Mouse (Mus musculus) midbrain, postnatal 0 days (tissue): ENCODE measurements at regions not wholly inside any gene's neighbourhood (a gene's known extent, or its start where the extent isn't known, plus 50 kb on each side); places are given as distances from the start of the nearest gene placed in this dataset.

Experiments used
- ATAC-seq: fragments of 200-750 bp; cut with Nextera tagmentation; 2 replicates; pipeline ENCODE4 v1.8.0; 2017; ENCODE audit warnings: moderate number of reproducible peaks, mild to moderate bottlenecking, moderate TSS enrichment, moderate library complexity; ENCODE audit not compliant: low FRiP score
- DNase-seq: peaks from one replicate; pipeline ENCODE4 v3.0.0-alpha.2; 2015; ENCODE audit warnings: low spot score
- H3K27ac ChIP-seq: fragments of 300-500 bp; sonication (generic); 2 replicates; pipeline ENCODE4 v1.5.1; 2014; ENCODE audit warnings: low read depth, mild to moderate bottlenecking, low read length, mixed read lengths
- H3K27me3 ChIP-seq: fragments of 300-500 bp; sonication (generic); 2 replicates; pipeline ENCODE4 v1.6.1; 2014; ENCODE audit warnings: low read length, control low read depth, mixed read lengths; ENCODE audit not compliant: insufficient read depth
- H3K36me3 ChIP-seq: fragments of 300-500 bp; sonication (generic); 2 replicates; pipeline ENCODE4 v1.6.1; 2014; ENCODE audit warnings: low read length, control low read depth, mixed read lengths; ENCODE audit not compliant: insufficient read depth
- H3K4me1 ChIP-seq: fragments of 300-500 bp; sonication (generic); 2 replicates; pipeline ENCODE4 v1.6.1; 2014; ENCODE audit warnings: mild to moderate bottlenecking, control low read depth, antibody characterized with exemption, low read length, mixed read lengths; ENCODE audit not compliant: insufficient read depth
- H3K4me2 ChIP-seq: fragments of 300-500 bp; sonication (generic); 2 replicates; pipeline ENCODE4 v1.6.1; 2014; ENCODE audit warnings: low read depth, mild to moderate bottlenecking, low read length, mixed read lengths; ENCODE audit not compliant: poor library complexity, severe bottlenecking
- H3K4me3 ChIP-seq: fragments of 300-500 bp; sonication (generic); 2 replicates; pipeline ENCODE4 v1.5.1; 2014; ENCODE audit warnings: low read depth, mild to moderate bottlenecking, low read length, moderate library complexity
- H3K9ac ChIP-seq: fragments of 300-500 bp; sonication (generic); replicated peaks from 2 replicates; pipeline ENCODE4 v1.6.1; 2014; ENCODE audit warnings: mild to moderate bottlenecking, low read length, moderate library complexity, mixed read lengths; ENCODE audit not compliant: poor library complexity, severe bottlenecking
- H3K9me3 ChIP-seq: fragments of 300-500 bp; sonication (generic); 2 replicates; pipeline ENCODE4 v1.6.1; 2016; ENCODE audit warnings: low read length, control low read depth
- CTCF ChIP-seq: IDR thresholded peaks from 2 replicates; pipeline ENCODE4 v1.5.1; 2016; ENCODE audit warnings: antibody characterized with exemption, mild to moderate bottlenecking
- WGBS: fragments of 180-500 bp; shearing (Covaris S2); extraction: QIAGEN DNeasy Blood & Tissue Kit; methylation state at CpG from one replicate; pipeline ENCODE4 v1.1.7; 2014; 5-methylcytosine and 5-hydroxymethylcytosine counted together

- ATAC-seq, result no peak
- Histone ChIP-seq H3K9ac (no peak overlapping the region), H3K9me3 (no peaks in the 10 kb centered on the region), H3K4me1 (no peaks in the 10 kb centered on the region), H3K27me3 (no peaks in the 10 kb centered on the region), H3K4me3 (no peak overlapping the region), H3K27ac (no peak overlapping the region), H3K4me2 (no peak overlapping the region), H3K36me3 (no peaks in the 10 kb centered on the region)
- WGBS, result 70% methylated on average over 5 of the region's 5 CpGs
- DNase-seq, result no peak
- no peak for TF ChIP-seq CTCF
Measured at GRCm38 (mm10) chr9:62220451-62220850, 61.6 kb downstream of the Spesp1 start.

GRCm38 (mm10) chr9:62215151-62215859 lies 66.7 kb downstream of the Spesp1 start:
- ATAC-seq, result no peak
- Histone ChIP-seq H3K27ac (no peak overlapping the region), H3K36me3 (no peaks in the 10 kb centered on the region), H3K4me1 (no peaks in the 10 kb centered on the region), H3K9ac (no peak overlapping the region), H3K4me2 (no peak overlapping the region), H3K4me3 (no peak overlapping the region), H3K9me3 (no peaks in the 10 kb centered on the region), H3K27me3 (no peaks in the 10 kb centered on the region)
- DNase-seq, result peak; percentile 33
- WGBS, result 77% methylated on average over 13 of the region's 13 CpGs
- no peak for TF ChIP-seq CTCF

- TF ChIP-seq CTCF, result no peak
- no peak overlapping the region for H3K4me2 ChIP-seq
- H3K9ac ChIP-seq, result no peak overlapping the region
- no peak overlapping the region for H3K27ac ChIP-seq
- no peaks in the 10 kb centered on the region for H3K36me3 ChIP-seq
- H3K4me3 ChIP-seq, result no peak overlapping the region
- WGBS, result 85% methylated on average over 4 of the region's 4 CpGs
- DNase-seq, result no peak
- ATAC-seq, result no peak
- H3K27me3 ChIP-seq, result no peaks in the 10 kb centered on the region
- no peaks in the 10 kb centered on the region for H3K9me3 ChIP-seq
- no peaks in the 10 kb centered on the region for H3K4me1 ChIP-seq
Measured at GRCm38 (mm10) chr9:62214546-62214945, 67.5 kb downstream of the Spesp1 start.

- TF ChIP-seq CTCF, result no peak
- no peak for ATAC-seq
- Histone ChIP-seq H3K9me3 (no peaks in the 10 kb centered on the region), H3K4me3 (no peak overlapping the region), H3K4me1 (no peaks in the 10 kb centered on the region), H3K27me3 (no peaks in the 10 kb centered on the region), H3K4me2 (no peak overlapping the region), H3K9ac (no peak overlapping the region), H3K27ac (0 out of 2 replicates have a peak overlapping the region, but pooled peaks have one; percentile 12), H3K36me3 (no peaks in the 10 kb centered on the region)
- WGBS, result 32% methylated on average over 6 of the region's 6 CpGs
- no peak for DNase-seq
Measured at GRCm38 (mm10) chr9:62212615-62213014, 69.4 kb downstream of the Spesp1 start.

GRCm38 (mm10) chr9:62210815-62211214 lies 71.2 kb downstream of the Spesp1 start:
- no peaks in the 10 kb centered on the region for H3K9me3 ChIP-seq

GRCm38 (mm10) chr9:62208436-62208835 lies 73.6 kb downstream of the Spesp1 start:
- no peak for ATAC-seq
- TF ChIP-seq CTCF, result no peak
- H3K9me3 ChIP-seq, result no peaks in the 10 kb centered on the region
- no peaks in the 10 kb centered on the region for H3K4me1 ChIP-seq
- H3K27me3 ChIP-seq, result no peaks in the 10 kb centered on the region
- WGBS, result 59% methylated on average over 5 of the region's 5 CpGs
- no peak overlapping the region for H3K4me2 ChIP-seq
- DNase-seq, result no peak
- no peak overlapping the region for H3K27ac ChIP-seq
- H3K36me3 ChIP-seq, result no peaks in the 10 kb centered on the region
- no peak overlapping the region for H3K9ac ChIP-seq
- H3K4me3 ChIP-seq, result no peak overlapping the region

More at GRCm38 (mm10) chr9:62210815-62211214, 71.2 kb downstream of the Spesp1 start:
- Histone ChIP-seq H3K27ac (no peak overlapping the region), H3K4me3 (no peak overlapping the region), H3K9ac (no peak overlapping the region), H3K4me1 (no peaks in the 10 kb centered on the region), H3K36me3 (no peaks in the 10 kb centered on the region), H3K4me2 (no peak overlapping the region), H3K27me3 (no peaks in the 10 kb centered on the region)
- no peak for ATAC-seq
- WGBS, result 81% methylated on average over 5 of the region's 5 CpGs
- DNase-seq, result no peak
- TF ChIP-seq CTCF, result no peak
